Mouse (Mus musculus): ENCODE results near the gene Osbpl3.

DNA sequence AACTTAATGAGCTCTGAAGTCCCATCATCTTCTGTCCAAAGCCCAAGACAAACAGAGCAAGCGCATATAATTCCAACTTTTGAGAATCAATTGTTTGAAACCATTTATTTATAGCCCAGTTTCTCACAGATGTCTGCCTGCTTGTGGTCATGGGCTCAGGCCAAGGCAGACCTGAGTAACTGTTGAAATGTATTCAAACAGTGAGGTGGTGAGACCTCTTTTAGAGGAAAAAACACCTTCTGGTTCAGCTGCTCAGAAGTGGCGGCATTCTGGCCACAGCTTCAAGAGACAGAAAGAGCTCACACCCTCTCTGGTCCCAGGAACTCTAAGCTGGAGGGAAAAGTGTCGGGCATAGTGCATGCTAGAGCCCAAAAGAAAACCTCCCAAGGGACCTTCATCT lies 61.6 kb downstream of the Osbpl3 start:
- TF ChIP-seq POLR2A (IDR thresholded peaks at IDR 0.05; ENCODE audit: borderline replicate concordance, low read depth, low read length) (no peak), CTCF (IDR thresholded peaks at IDR 0.05; ENCODE audit: low read depth, low read length) (no peak)
